Mouse (Mus musculus) spleen, adult 2 months (tissue): ENCODE measurements around the gene Zfp831. TPM values are rescaled to one million over a fixed set of nuclear protein-coding genes. Genes with fewer than 3 reads are reported as not detected.

ENCODE experiments used
- DNase-seq, 2 experiments: peaks; one replicate each; pipeline versions ENCODE4 v3.0.0 to v3.0.0-alpha.2; 2012 to 2021; ENCODE audit warnings: low spot score in 2 of 2, low read depth in 1 of 2
- H3K27ac ChIP-seq: fragments of 200-500 bp; 2 replicates; pipeline ENCODE4 v1.5.1; 2012; ENCODE audit warnings: low read length, inconsistent platforms; ENCODE audit not compliant: insufficient read depth
- H3K27me3 ChIP-seq: fragments of 200-500 bp; 2 replicates; pipeline ENCODE4 v1.6.1; 2012; ENCODE audit warnings: mild to moderate bottlenecking, moderate library complexity, low read length, inconsistent platforms; ENCODE audit not compliant: control insufficient read depth, insufficient read depth
- H3K36me3 ChIP-seq: fragments of 200-500 bp; 2 replicates; pipeline ENCODE4 v1.6.1; 2012; ENCODE audit warnings: mild to moderate bottlenecking, low read length, inconsistent platforms; ENCODE audit not compliant: control insufficient read depth, insufficient read depth
- H3K4me1 ChIP-seq: fragments of 200-500 bp; 2 replicates; pipeline ENCODE4 v1.6.1; 2011; ENCODE audit warnings: inconsistent platforms; ENCODE audit not compliant: control insufficient read depth, insufficient read depth, insufficient read length
- H3K4me3 ChIP-seq: fragments of 200-500 bp; 2 replicates; pipeline ENCODE4 v1.5.1; 2011; ENCODE audit warnings: mild to moderate bottlenecking, inconsistent platforms; ENCODE audit not compliant: insufficient read depth, insufficient read length; ENCODE audit errors: extremely low read depth
- CTCF ChIP-seq: fragments of 200-500 bp; IDR thresholded peaks from 2 replicates; pipeline ENCODE4 v1.5.1; 2011; ENCODE audit warnings: mild to moderate bottlenecking, inconsistent platforms; ENCODE audit not compliant: insufficient read depth, insufficient read length, insufficient replicate concordance; ENCODE audit errors: extremely low read depth
- POLR2A ChIP-seq: fragments of 200-500 bp; IDR thresholded peaks from 2 replicates; pipeline ENCODE4 v1.6.1; 2011; ENCODE audit warnings: low read depth, low read length, inconsistent platforms
- WGBS: fragments of 180-500 bp; shearing (Covaris S2); methylation state at CpG from one replicate; pipeline ENCODE4 v1.1.7; 2018; 5-methylcytosine and 5-hydroxymethylcytosine counted together
- polyA plus RNA-seq: library from polyadenylated mRNA; depleted of rRNA; stranded (reverse); fragments of >200 nt; gene quantifications from 2 replicates; pipeline ENCODE4 v1.2.3, GENCODE M21; 2012

The Zfp831 gene
- polyA plus RNA-seq, 1 experiment: 6.7 TPM

DNA sequence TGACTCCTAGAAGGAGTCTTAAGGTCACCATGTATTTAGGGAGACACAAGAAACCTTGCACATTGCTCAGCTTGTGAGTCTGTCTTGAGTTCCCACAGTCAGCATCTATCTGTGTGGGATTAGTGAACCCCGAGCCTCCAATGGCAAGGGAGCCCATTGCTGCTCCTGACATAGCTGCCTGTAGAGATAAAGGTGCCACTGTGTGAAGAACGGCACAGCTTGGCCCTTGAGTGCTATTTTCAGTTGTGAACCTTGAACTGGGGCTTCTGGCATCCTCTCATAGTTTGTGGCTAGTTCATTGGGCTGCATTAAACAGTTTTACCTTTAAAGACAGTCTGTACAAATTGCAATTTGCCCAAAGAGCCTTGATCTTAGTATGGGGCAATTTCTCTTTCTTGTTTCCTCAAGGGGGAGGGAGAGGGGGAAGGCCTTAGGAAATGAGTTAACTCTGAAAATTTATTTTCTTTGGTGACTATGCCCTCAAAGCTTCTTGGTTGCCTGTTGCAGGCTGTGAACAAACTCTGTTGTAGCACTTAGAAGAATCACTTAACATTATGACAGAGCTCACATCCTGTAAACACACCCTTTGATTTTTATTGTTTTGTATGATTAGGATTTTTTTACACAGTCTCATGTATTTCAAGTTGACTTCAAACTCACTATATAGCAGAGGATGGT, 30.8 kb upstream of the Zfp831 start:
- no peak for TF ChIP-seq POLR2A
- TF ChIP-seq CTCF: no peak
- H3K27me3 ChIP-seq: no peaks in the 10 kb centered on the region
- 41% methylated on average over 2 of the region's 2 CpGs for WGBS

DNA sequence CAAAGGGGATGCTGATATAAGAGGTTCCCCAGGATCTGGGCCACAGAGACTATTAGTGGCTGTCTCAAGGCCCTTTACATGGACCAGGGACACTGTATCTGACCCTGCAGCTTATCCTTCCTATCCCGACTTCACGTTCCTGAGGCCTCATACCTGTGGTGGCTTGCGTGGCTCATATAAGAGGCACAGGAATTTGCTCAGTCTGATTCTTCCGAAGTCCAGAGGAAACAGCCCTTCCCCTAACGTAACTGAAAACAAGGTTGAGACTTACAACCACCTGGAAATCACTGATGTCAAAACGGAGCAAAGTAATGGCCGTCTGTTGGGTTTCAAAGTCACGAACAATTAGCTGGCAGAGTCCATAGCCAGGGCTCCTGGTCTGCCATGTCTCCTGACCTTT, 30.1 kb upstream of the Zfp831 start:
- Histone ChIP-seq H3K36me3 (peaks cover 8% of the 10 kb centered on the region), H3K27ac (peak overlapping the region; percentile 98), H3K4me1 (peaks cover 25% of the 10 kb centered on the region; the same call in 1 of the 2 replicates), H3K4me3 (peak overlapping the region; percentile 92), H3K27me3 (no peaks in the 10 kb centered on the region)
- 34% methylated on average over 8 of the region's 8 CpGs for WGBS
- no peak for DNase-seq
- TF ChIP-seq POLR2A (no peak), CTCF (no peak)

More for the DNA sequence above, 30.8 kb upstream of the Zfp831 start:
- no peak for DNase-seq
- Histone ChIP-seq H3K4me3 (peak overlapping the region; percentile 92), H3K27ac (peak overlapping the region; percentile 98), H3K36me3 (peaks cover 10% of the 10 kb centered on the region), H3K4me1 (peaks cover 20% of the 10 kb centered on the region; the same call in 1 of the 2 replicates)

DNA sequence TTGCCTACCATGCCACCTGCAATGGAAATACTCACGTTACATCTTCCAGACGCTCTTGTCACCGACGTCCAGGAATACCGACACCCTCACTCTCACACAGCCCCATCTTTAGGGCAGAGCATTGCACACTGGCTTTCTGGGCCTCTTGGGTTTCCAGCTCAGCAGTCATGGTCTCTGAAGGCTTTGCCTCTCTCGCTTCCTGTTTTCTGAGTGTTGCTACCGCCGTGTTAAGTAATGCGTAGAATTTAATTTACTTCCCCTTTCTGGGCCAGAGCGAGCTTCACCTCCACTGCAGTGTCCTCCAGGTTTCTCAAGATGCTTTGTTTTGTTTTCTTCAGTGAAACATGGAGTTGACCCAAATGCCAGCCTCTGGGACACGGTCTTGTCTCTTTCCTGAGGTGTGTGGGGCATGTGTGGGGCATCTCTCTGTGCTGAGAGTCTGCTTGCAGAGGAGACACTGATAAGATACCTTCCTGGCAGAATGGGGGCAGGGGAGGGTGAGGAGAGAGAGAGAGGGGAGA, 29.4 kb upstream of the Zfp831 start:
- Histone ChIP-seq H3K27me3 (no peaks in the 10 kb centered on the region), H3K27ac (peak overlapping the region; percentile 98), H3K4me3 (peak overlapping the region; percentile 92), H3K36me3 (peaks cover 6% of the 10 kb centered on the region), H3K4me1 (peaks cover 28% of the 10 kb centered on the region; the same call in 1 of the 2 replicates)
- 4% methylated on average over 11 of the region's 11 CpGs for WGBS
- DNase-seq: peak; percentile 63 to 86
- no peak for TF ChIP-seq CTCF
- peak; percentile 94 for TF ChIP-seq POLR2A

DNA sequence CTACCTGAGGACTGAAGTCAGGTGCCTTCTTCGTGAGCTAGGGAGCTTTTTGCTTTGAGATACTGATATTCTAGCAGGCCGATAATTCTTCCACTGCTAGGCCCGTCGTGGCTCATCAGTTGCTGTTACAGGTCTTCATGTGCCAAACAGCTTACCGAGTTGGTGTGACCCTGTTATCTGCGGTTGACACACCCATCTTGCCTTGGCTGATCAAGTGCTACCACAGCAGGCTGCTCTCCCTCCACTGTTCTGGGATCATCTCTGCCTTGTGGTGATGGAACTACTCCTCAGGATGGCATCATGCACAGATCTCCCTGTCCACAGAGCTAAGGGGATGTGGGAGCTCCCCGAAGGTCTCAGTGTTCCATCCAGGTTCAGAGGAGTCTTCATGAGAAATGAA, 21.5 kb upstream of the Zfp831 start:
- no peak overlapping the region for H3K27ac ChIP-seq
- 89% methylated on average over 7 of the region's 7 CpGs for WGBS
- DNase-seq: no peak
- no peaks in the 10 kb centered on the region for H3K36me3 ChIP-seq
- no peak overlapping the region for H3K4me3 ChIP-seq
- TF ChIP-seq CTCF (no peak), POLR2A (no peak)
- H3K27me3 ChIP-seq: no peaks in the 10 kb centered on the region
- H3K4me1 ChIP-seq: peaks cover 10% of the 10 kb centered on the region; the same call in 1 of the 2 replicates

DNA sequence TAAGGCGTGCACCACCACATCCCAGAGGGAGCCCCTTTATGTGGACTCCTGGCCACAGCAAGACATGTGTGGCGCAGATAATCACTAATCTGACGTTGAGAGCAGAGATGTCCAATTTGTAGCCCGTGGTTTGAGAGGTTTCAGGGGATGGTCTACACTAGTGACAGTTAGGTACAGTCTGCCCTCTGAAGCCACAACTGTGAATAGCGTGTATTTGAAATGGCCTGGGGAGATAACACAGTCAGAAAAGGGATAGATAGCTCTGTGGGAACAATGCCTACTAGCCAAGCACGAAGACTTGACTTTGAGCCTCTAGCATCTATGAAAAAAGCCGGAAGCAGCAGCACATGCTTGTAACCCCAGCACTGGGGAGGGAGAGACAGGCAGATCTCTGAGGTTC, 18.9 kb upstream of the Zfp831 start:
- peaks cover 2% of the 10 kb centered on the region; the same call in 1 of the 2 replicates for H3K36me3 ChIP-seq
- H3K27ac ChIP-seq: no peak overlapping the region
- WGBS: 78% methylated on average over 7 of the region's 7 CpGs
- H3K4me3 ChIP-seq: no peak overlapping the region
- no peak for DNase-seq
- H3K27me3 ChIP-seq: no peaks in the 10 kb centered on the region
- no peaks in the 10 kb centered on the region for H3K4me1 ChIP-seq
- no peak for TF ChIP-seq POLR2A

DNA sequence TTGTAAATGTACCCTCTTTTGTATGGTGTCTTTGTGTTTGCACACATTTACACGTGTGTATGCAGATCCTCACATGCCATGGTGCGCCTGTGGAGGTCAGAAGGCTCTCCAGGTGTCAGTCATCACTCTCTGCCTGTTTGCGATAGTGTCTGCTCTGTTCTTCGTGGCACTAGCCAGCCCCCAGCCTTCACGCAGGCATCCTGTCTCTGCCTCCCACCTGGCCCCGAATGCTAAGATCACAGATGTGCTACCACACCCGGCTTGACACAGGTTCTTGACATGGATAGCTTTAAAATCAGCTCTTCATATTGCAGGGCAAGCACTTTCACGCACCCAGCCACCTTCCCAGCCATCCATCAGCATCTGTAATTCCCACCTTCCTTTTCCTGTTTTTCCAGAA, 16.3 kb upstream of the Zfp831 start:
- H3K27ac ChIP-seq: no peak overlapping the region
- no peak overlapping the region for H3K4me3 ChIP-seq
- H3K36me3 ChIP-seq: peaks cover 4% of the 10 kb centered on the region
- no peak for DNase-seq
- H3K27me3 ChIP-seq: no peaks in the 10 kb centered on the region
- TF ChIP-seq POLR2A (no peak), CTCF (no peak)
- H3K4me1 ChIP-seq: no peaks in the 10 kb centered on the region
- WGBS: 81% methylated on average over 8 of the region's 8 CpGs

GRCm38 (mm10) chr2:174629299-174629850, 14.0 kb upstream of the Zfp831 start:
- no peak overlapping the region for H3K27ac ChIP-seq
- no peak for DNase-seq
- TF ChIP-seq POLR2A (no peak), CTCF (no peak)
- peaks cover 4% of the 10 kb centered on the region for H3K36me3 ChIP-seq
- H3K4me1 ChIP-seq: no peaks in the 10 kb centered on the region
- no peaks in the 10 kb centered on the region for H3K27me3 ChIP-seq
- no peak overlapping the region for H3K4me3 ChIP-seq
- WGBS: 78% methylated on average over 6 of the region's 6 CpGs
